Mouse (Mus musculus): Measurements from ENCODE around the gene Colec11. TPM values are rescaled to one million over a fixed set of nuclear protein-coding genes. Genes with fewer than 3 reads are reported as not detected.

Gene Colec11
- polyA plus RNA-seq, 1 experiment from 2014 or later = 4.4 TPM

- Histone ChIP-seq H3K27ac (ENCODE audit: low read length) (no peak overlapping the region), H3K4me3 (ENCODE audit: low read length) (no peak overlapping the region), H3K9me3 (ENCODE audit: low read length) (no peaks in the 10 kb centered on the region), H3K36me3 (ENCODE audit: insufficient read depth, low read length) (no peaks in the 10 kb centered on the region), H3K4me1 (ENCODE audit: insufficient read depth, low read length) (no peaks in the 10 kb centered on the region), H3K27me3 (ENCODE audit: insufficient read depth, low read length) (no peaks in the 10 kb centered on the region), H3K4me2 (replicated peaks; ENCODE audit: low read depth, low read length) (no peak overlapping the region), H3K9ac (replicated peaks; ENCODE audit: low read length) (no peak overlapping the region)
- WGBS = 56% methylated on average over 3 of the region's 3 CpGs
- ATAC-seq (ENCODE audit: low FRiP score, low TSS enrichment) = no peak
These were observed 39.1 kb downstream of the Colec11 start for GRCm38 (mm10) chr12:28584036-28584435.

DNA sequence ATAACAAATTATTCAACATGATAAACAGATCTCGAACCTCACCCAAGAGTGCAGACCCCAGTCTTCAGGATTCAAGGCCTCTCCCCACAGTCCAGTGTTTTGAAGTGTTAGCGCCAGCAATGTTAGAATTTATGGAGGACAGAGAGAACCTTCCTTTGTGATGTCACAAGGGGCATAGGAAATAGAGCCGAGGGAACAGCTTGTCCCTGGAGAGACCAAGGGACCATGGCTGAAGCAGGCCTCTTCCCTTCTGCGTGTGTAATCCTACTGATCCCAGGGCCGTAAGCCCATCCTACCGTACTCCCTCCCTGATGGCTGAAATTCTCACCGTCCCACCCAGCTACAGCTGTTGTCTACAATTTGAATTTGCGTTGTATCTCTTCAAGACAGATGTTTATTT lies 40.8 kb downstream of the Colec11 start, which contains the start of gene Allc:
TSS of gene Allc (minus strand) at position 101 of the 400 bp plus-strand sequence.
- Histone ChIP-seq H3K9me3 (ENCODE audit: low read length) (no peaks in the 10 kb centered on the region), H3K4me1 (ENCODE audit: insufficient read depth, low read length) (no peaks in the 10 kb centered on the region), H3K27me3 (ENCODE audit: insufficient read depth, low read length) (no peaks in the 10 kb centered on the region), H3K4me3 (ENCODE audit: low read length) (no peak within 1 kb of the TSS), H3K36me3 (ENCODE audit: insufficient read depth, low read length) (no peaks in the 10 kb centered on the region), H3K27ac (ENCODE audit: low read length) (no peak within 1 kb of the TSS), H3K9ac (replicated peaks; ENCODE audit: low read length) (no peak within 1 kb of the TSS), H3K4me2 (replicated peaks; ENCODE audit: low read depth, low read length) (no peak within 1 kb of the TSS)
- ATAC-seq (ENCODE audit: low FRiP score, low TSS enrichment) = no peak
- WGBS = 78% methylated on average over 8 of the region's 8 CpGs

- WGBS = 34% methylated on average over 4 of the region's 4 CpGs
- H3K9me3 ChIP-seq (ENCODE audit: low read length) = no peaks in the 10 kb centered on the region
- no peak overlapping the region for H3K27ac ChIP-seq (ENCODE audit: low read length)
- H3K4me3 ChIP-seq (ENCODE audit: low read length) = no peak overlapping the region
- no peaks in the 10 kb centered on the region for H3K4me1 ChIP-seq (ENCODE audit: insufficient read depth, low read length)
- no peak overlapping the region for H3K9ac ChIP-seq (replicated peaks; ENCODE audit: low read length)
- H3K36me3 ChIP-seq (ENCODE audit: insufficient read depth, low read length) = no peaks in the 10 kb centered on the region
- no peak for ATAC-seq (ENCODE audit: low FRiP score, low TSS enrichment)
- no peak overlapping the region for H3K4me2 ChIP-seq (replicated peaks; ENCODE audit: low read depth, low read length)
- no peaks in the 10 kb centered on the region for H3K27me3 ChIP-seq (ENCODE audit: insufficient read depth, low read length)
These were observed 44.0 kb downstream of the Colec11 start for GRCm38 (mm10) chr12:28579132-28579531.

- Histone ChIP-seq H3K27me3 (ENCODE audit: insufficient read depth, low read length) (no peaks in the 10 kb centered on the region), H3K9ac (replicated peaks; ENCODE audit: low read length) (no peak overlapping the region), H3K4me3 (ENCODE audit: low read length) (no peak overlapping the region), H3K36me3 (ENCODE audit: insufficient read depth, low read length) (no peaks in the 10 kb centered on the region), H3K27ac (ENCODE audit: low read length) (no peak overlapping the region), H3K4me1 (ENCODE audit: insufficient read depth, low read length) (no peaks in the 10 kb centered on the region), H3K4me2 (replicated peaks; ENCODE audit: low read depth, low read length) (no peak overlapping the region), H3K9me3 (ENCODE audit: low read length) (no peaks in the 10 kb centered on the region)
- ATAC-seq (ENCODE audit: low FRiP score, low TSS enrichment) = no peak
- WGBS = 89% methylated on average over 3 of the region's 3 CpGs
These were observed 45.0 kb downstream of the Colec11 start for GRCm38 (mm10) chr12:28578147-28578546.

- no peaks in the 10 kb centered on the region for H3K27me3 ChIP-seq (ENCODE audit: insufficient read depth, low read length)
- no peak overlapping the region for H3K4me3 ChIP-seq (ENCODE audit: low read length)
- no peak overlapping the region for H3K9ac ChIP-seq (replicated peaks; ENCODE audit: low read length)
- H3K9me3 ChIP-seq (ENCODE audit: low read length) = no peaks in the 10 kb centered on the region
- no peaks in the 10 kb centered on the region for H3K36me3 ChIP-seq (ENCODE audit: insufficient read depth, low read length)
- H3K27ac ChIP-seq (ENCODE audit: low read length) = no peak overlapping the region
- H3K4me1 ChIP-seq (ENCODE audit: insufficient read depth, low read length) = no peaks in the 10 kb centered on the region
- no peak; the same call in 1 of the 2 replicates for ATAC-seq (ENCODE audit: low FRiP score, low TSS enrichment)
- WGBS = 68% methylated on average over 6 of the region's 6 CpGs
- H3K4me2 ChIP-seq (replicated peaks; ENCODE audit: low read depth, low read length) = no peak overlapping the region
These were observed 47.7 kb downstream of the Colec11 start for GRCm38 (mm10) chr12:28575366-28576070.

- H3K27ac ChIP-seq (ENCODE audit: low read length) = no peak overlapping the region
- no peak overlapping the region for H3K4me2 ChIP-seq (replicated peaks; ENCODE audit: low read depth, low read length)
- H3K4me3 ChIP-seq (ENCODE audit: low read length) = no peak overlapping the region
- H3K36me3 ChIP-seq (ENCODE audit: insufficient read depth, low read length) = no peaks in the 10 kb centered on the region
- no peak for ATAC-seq (ENCODE audit: low FRiP score, low TSS enrichment)
- H3K4me1 ChIP-seq (ENCODE audit: insufficient read depth, low read length) = no peaks in the 10 kb centered on the region
- H3K27me3 ChIP-seq (ENCODE audit: insufficient read depth, low read length) = no peaks in the 10 kb centered on the region
- no peaks in the 10 kb centered on the region for H3K9me3 ChIP-seq (ENCODE audit: low read length)
- 86% methylated on average over 2 of the region's 2 CpGs for WGBS
- no peak overlapping the region for H3K9ac ChIP-seq (replicated peaks; ENCODE audit: low read length)
These were observed 50.9 kb downstream of the Colec11 start for GRCm38 (mm10) chr12:28572241-28572640.

DNA sequence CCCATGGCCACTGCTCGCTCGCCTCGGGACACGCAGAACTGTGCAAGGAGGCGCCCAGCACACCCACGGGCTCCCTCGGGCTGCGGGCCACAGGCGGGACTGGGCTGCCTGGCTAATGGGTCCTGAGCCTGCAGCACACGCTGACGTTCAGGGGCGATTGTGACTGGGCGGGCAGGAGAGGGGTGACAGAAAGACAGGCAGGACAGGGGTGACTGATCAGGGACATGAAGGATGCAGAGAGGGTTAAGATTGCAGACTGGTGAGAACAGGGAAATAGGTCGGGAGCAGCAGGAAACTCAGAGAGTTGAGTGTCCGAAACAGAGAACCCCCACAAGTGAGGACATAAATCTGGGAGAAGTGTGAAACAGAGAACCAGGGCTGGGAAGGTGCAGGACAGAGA lies 70.9 kb downstream of the Colec11 start, which contains the start of gene Dcdc2c:
TSS of gene Dcdc2c (minus strand) at position 101 of the 400 bp plus-strand sequence.
- H3K4me1 ChIP-seq (ENCODE audit: insufficient read depth, low read length) = 0 out of 2 replicates have a peak, but pooled peaks cover 3% of the 10 kb centered on the region
- H3K27ac ChIP-seq (ENCODE audit: low read length) = no peak within 1 kb of the TSS
- H3K4me3 ChIP-seq (ENCODE audit: low read length) = no peak within 1 kb of the TSS
- peak; percentile 23; the same call in 1 of the 2 replicates for ATAC-seq (ENCODE audit: low FRiP score, low TSS enrichment)
- 63% methylated on average over 15 of the region's 15 CpGs for WGBS
- no peak within 1 kb of the TSS for H3K9ac ChIP-seq (replicated peaks; ENCODE audit: low read length)
- H3K36me3 ChIP-seq (ENCODE audit: insufficient read depth, low read length) = no peaks in the 10 kb centered on the region
- no peaks in the 10 kb centered on the region for H3K27me3 ChIP-seq (ENCODE audit: insufficient read depth, low read length)
- H3K4me2 ChIP-seq (replicated peaks; ENCODE audit: low read depth, low read length) = peak within 1 kb of the TSS; percentile 27; the same call in 1 of the 2 replicates
- no peaks in the 10 kb centered on the region for H3K9me3 ChIP-seq (ENCODE audit: low read length)

DNA sequence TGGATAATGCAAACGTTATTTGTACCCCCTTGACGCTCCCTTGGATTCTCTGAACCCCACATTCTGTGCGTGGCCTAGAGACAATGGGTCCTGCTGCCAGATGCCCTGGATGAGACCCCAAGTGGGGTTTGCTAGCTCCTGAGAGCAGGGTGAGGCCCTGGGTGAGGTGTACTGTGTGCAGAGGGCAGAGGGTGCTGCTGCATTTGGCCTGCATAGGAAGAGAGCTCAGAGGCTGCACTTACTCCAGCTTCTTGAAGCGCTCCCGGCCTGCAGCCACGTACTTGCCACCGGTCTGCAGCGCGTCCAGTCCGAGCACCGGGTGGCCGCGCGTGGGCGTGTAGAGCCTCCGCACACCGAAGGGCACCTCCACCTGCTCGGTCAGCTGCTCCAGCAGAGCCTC lies 71.4 kb downstream of the Colec11 start:
- H3K36me3 ChIP-seq (ENCODE audit: insufficient read depth, low read length) = no peaks in the 10 kb centered on the region
- 0 out of 2 replicates have a peak, but pooled peaks cover 3% of the 10 kb centered on the region for H3K4me1 ChIP-seq (ENCODE audit: insufficient read depth, low read length)
- H3K9ac ChIP-seq (replicated peaks; ENCODE audit: low read length) = no peak overlapping the region
- H3K9me3 ChIP-seq (ENCODE audit: low read length) = no peaks in the 10 kb centered on the region
- peak overlapping the region; percentile 27; the same call in 1 of the 2 replicates for H3K4me2 ChIP-seq (replicated peaks; ENCODE audit: low read depth, low read length)
- no peaks in the 10 kb centered on the region for H3K27me3 ChIP-seq (ENCODE audit: insufficient read depth, low read length)
- H3K4me3 ChIP-seq (ENCODE audit: low read length) = no peak overlapping the region
- WGBS = 39% methylated on average over 17 of the region's 18 CpGs
- H3K27ac ChIP-seq (ENCODE audit: low read length) = no peak overlapping the region
- peak; percentile 67 for ATAC-seq (ENCODE audit: low FRiP score, low TSS enrichment)

GRCm38 (mm10) chr12:28548887-28549286 lies 74.3 kb downstream of the Colec11 start:
- no peak for ATAC-seq (ENCODE audit: low FRiP score, low TSS enrichment)
- Histone ChIP-seq H3K4me2 (replicated peaks; ENCODE audit: low read depth, low read length) (no peak overlapping the region), H3K9me3 (ENCODE audit: low read length) (no peaks in the 10 kb centered on the region), H3K36me3 (ENCODE audit: insufficient read depth, low read length) (no peaks in the 10 kb centered on the region), H3K27ac (ENCODE audit: low read length) (no peak overlapping the region), H3K4me1 (ENCODE audit: insufficient read depth, low read length) (0 out of 2 replicates have a peak, but pooled peaks cover 3% of the 10 kb centered on the region), H3K9ac (replicated peaks; ENCODE audit: low read length) (no peak overlapping the region), H3K4me3 (ENCODE audit: low read length) (no peak overlapping the region), H3K27me3 (ENCODE audit: insufficient read depth, low read length) (no peaks in the 10 kb centered on the region)
- WGBS = 49% methylated on average over 4 of the region's 4 CpGs
